Mouse (Mus musculus): ENCODE measurements around the gene Ass1. TPM values are rescaled to one million over a fixed set of nuclear protein-coding genes. Genes with fewer than 3 reads are reported as not detected.

The Ass1 gene
- total and polyA plus RNA-seq, 2 experiments from 2014 or later, result 24.9 to 26.4 TPM

DNA sequence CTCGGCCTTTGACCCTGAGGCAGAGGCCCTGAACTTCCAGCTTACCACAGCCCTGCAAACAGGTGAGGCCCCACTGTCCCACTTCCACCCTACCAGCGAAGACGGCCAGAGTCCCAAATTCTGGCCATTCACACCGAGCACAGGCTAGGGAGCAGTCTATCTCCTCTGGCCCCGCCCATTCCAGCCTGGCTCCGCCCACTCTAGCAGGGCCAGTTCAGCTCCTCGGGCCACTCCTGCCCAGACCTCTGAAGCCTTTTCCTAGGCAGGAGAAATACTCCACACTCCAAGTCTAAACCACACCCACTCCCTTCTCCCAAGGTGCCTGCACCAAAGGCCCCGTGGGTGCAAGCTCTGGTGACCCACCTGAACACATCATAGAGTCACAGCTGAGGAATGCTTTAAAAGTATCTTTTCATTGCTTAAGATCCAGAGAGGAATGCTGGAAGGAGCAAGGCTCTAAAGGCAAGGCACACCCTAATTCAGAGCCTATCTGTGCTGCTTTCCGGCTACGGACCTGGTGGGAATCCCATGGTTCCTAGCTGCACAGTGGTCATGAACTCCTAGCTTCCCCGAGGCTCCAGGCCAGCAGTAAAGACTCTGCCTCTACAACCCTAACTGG lies 16.3 kb upstream of the Ass1 start:
- ATAC-seq (ENCODE audit: low FRiP score) (no peak), DNase-seq (ENCODE audit: low spot score) (no peak)
- Histone ChIP-seq H3K4me3 (ENCODE audit: low read depth, low read length) (no peak overlapping the region), H3K4me2 (ENCODE audit: low read depth, low read length, poor library complexity, severe bottlenecking) (no peak overlapping the region), H3K9ac (replicated peaks; ENCODE audit: low read length, poor library complexity, severe bottlenecking) (no peak overlapping the region), H3K27ac (ENCODE audit: low read depth, low read length) (no peak overlapping the region), H3K27me3 (ENCODE audit: insufficient read depth, low read length) (peaks cover 6% of the 10 kb centered on the region), H3K36me3 (ENCODE audit: insufficient read depth, low read length) (no peaks in the 10 kb centered on the region), H3K4me1 (ENCODE audit: insufficient read depth, low read length) (peaks cover 4% of the 10 kb centered on the region; the same call in 1 of the 2 replicates), H3K9me3 (ENCODE audit: low read length) (no peaks in the 10 kb centered on the region)
- WGBS, result 43% methylated on average over 11 of the region's 11 CpGs
- TF ChIP-seq CTCF (IDR thresholded peaks at IDR 0.05), result no peak

GRCm38 (mm10) chr2:31454280-31454679 lies 15.7 kb upstream of the Ass1 start:
- Histone ChIP-seq H3K36me3 (ENCODE audit: insufficient read depth, low read length) (no peaks in the 10 kb centered on the region), H3K27ac (ENCODE audit: low read depth, low read length) (no peak overlapping the region), H3K27me3 (ENCODE audit: insufficient read depth, low read length) (peaks cover 11% of the 10 kb centered on the region), H3K4me3 (ENCODE audit: low read depth, low read length) (no peak overlapping the region), H3K4me2 (ENCODE audit: low read depth, low read length, poor library complexity, severe bottlenecking) (no peak overlapping the region), H3K4me1 (ENCODE audit: insufficient read depth, low read length) (peaks cover 4% of the 10 kb centered on the region; the same call in 1 of the 2 replicates), H3K9ac (replicated peaks; ENCODE audit: low read length, poor library complexity, severe bottlenecking) (no peak overlapping the region), H3K9me3 (ENCODE audit: low read length) (no peaks in the 10 kb centered on the region)
- DNase-seq (ENCODE audit: low spot score), result peak; percentile 65
- no peak for TF ChIP-seq CTCF (IDR thresholded peaks at IDR 0.05)
- ATAC-seq (ENCODE audit: low FRiP score), result no peak
- 52% methylated on average over 8 of the region's 8 CpGs for WGBS

- no peak overlapping the region for H3K27ac ChIP-seq (ENCODE audit: low read depth, low read length)
- WGBS, result 93% methylated on average over 7 of the region's 7 CpGs
- H3K27me3 ChIP-seq (ENCODE audit: insufficient read depth, low read length), result peaks cover 16% of the 10 kb centered on the region
- TF ChIP-seq CTCF (IDR thresholded peaks at IDR 0.05), result no peak
- no peaks in the 10 kb centered on the region for H3K36me3 ChIP-seq (ENCODE audit: insufficient read depth, low read length)
- H3K4me3 ChIP-seq (ENCODE audit: low read depth, low read length), result no peak overlapping the region
- ATAC-seq (ENCODE audit: low FRiP score) (no peak), DNase-seq (ENCODE audit: low spot score) (no peak)
- no peak overlapping the region for H3K9ac ChIP-seq (replicated peaks; ENCODE audit: low read length, poor library complexity, severe bottlenecking)
- H3K9me3 ChIP-seq (ENCODE audit: low read length), result no peaks in the 10 kb centered on the region
- H3K4me1 ChIP-seq (ENCODE audit: insufficient read depth, low read length), result peaks cover 4% of the 10 kb centered on the region; the same call in 1 of the 2 replicates
- H3K4me2 ChIP-seq (ENCODE audit: low read depth, low read length, poor library complexity, severe bottlenecking), result no peak overlapping the region
Measured at GRCm38 (mm10) chr2:31455418-31455817, 14.6 kb upstream of the Ass1 start.

DNA sequence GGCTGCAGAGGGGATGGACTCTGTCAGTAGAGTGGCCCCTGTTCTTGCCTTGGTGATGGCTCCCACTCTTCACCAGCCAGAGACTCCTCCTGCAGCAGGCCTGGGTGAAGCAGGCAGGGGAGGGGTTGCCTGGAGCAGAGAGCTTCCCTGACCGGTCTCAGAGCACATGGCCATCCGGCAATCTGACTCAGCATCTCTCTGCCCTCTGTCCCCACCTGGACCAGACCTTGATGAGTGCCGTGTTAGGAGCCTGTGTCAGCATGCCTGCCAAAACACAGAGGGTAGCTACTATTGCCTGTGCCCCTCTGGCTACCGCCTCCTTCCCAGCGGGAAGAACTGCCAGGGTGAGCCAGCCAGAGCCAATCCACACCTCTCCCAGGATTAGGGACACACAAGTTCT lies 11.5 kb upstream of the Ass1 start:
- H3K4me1 ChIP-seq (ENCODE audit: insufficient read depth, low read length), result peaks cover 4% of the 10 kb centered on the region; the same call in 1 of the 2 replicates
- WGBS, result 54% methylated on average over 5 of the region's 5 CpGs
- DNase-seq (ENCODE audit: low spot score) (no peak), ATAC-seq (ENCODE audit: low FRiP score) (no peak)
- no peaks in the 10 kb centered on the region for H3K36me3 ChIP-seq (ENCODE audit: insufficient read depth, low read length)
- no peak overlapping the region for H3K9ac ChIP-seq (replicated peaks; ENCODE audit: low read length, poor library complexity, severe bottlenecking)
- TF ChIP-seq CTCF (IDR thresholded peaks at IDR 0.05), result no peak
- peaks cover 16% of the 10 kb centered on the region for H3K27me3 ChIP-seq (ENCODE audit: insufficient read depth, low read length)
- H3K9me3 ChIP-seq (ENCODE audit: low read length), result no peaks in the 10 kb centered on the region
- no peak overlapping the region for H3K4me2 ChIP-seq (ENCODE audit: low read depth, low read length, poor library complexity, severe bottlenecking)
- no peak overlapping the region for H3K4me3 ChIP-seq (ENCODE audit: low read depth, low read length)
- no peak overlapping the region for H3K27ac ChIP-seq (ENCODE audit: low read depth, low read length)

GRCm38 (mm10) chr2:31458989-31459936 lies 10.7 kb upstream of the Ass1 start:
- peaks cover 16% of the 10 kb centered on the region for H3K27me3 ChIP-seq (ENCODE audit: insufficient read depth, low read length)
- 0 out of 2 replicates have a peak overlapping the region, but pooled peaks have one; percentile 60 for H3K9ac ChIP-seq (replicated peaks; ENCODE audit: low read length, poor library complexity, severe bottlenecking)
- peak overlapping the region; percentile 38; the same call in 1 of the 2 replicates for H3K4me3 ChIP-seq (ENCODE audit: low read depth, low read length)
- WGBS, result 42% methylated on average over 15 of the region's 16 CpGs
- H3K27ac ChIP-seq (ENCODE audit: low read depth, low read length), result no peak overlapping the region
- no peak for TF ChIP-seq CTCF (IDR thresholded peaks at IDR 0.05)
- H3K9me3 ChIP-seq (ENCODE audit: low read length), result no peaks in the 10 kb centered on the region
- DNase-seq (ENCODE audit: low spot score), result no peak
- H3K4me1 ChIP-seq (ENCODE audit: insufficient read depth, low read length), result peaks cover 4% of the 10 kb centered on the region; the same call in 1 of the 2 replicates
- H3K36me3 ChIP-seq (ENCODE audit: insufficient read depth, low read length), result no peaks in the 10 kb centered on the region
- ATAC-seq (ENCODE audit: low FRiP score), result 0 out of 2 replicates have a peak, but pooled peaks have one; percentile 28
- peak overlapping the region; percentile 69; the same call in 1 of the 2 replicates for H3K4me2 ChIP-seq (ENCODE audit: low read depth, low read length, poor library complexity, severe bottlenecking)

Measured in midbrain, postnatal 0 days (tissue).